Mouse (Mus musculus) spleen, postnatal 10 days (tissue): Measurements from ENCODE around the gene Ophn1.

Experiments used
- DNase-seq, 2 experiments: peaks; one replicate each; pipeline ENCODE4 v3.0.0; 2021 to 2022; ENCODE audit warnings: low spot score in 2 of 2

The Ophn1 gene

DNA sequence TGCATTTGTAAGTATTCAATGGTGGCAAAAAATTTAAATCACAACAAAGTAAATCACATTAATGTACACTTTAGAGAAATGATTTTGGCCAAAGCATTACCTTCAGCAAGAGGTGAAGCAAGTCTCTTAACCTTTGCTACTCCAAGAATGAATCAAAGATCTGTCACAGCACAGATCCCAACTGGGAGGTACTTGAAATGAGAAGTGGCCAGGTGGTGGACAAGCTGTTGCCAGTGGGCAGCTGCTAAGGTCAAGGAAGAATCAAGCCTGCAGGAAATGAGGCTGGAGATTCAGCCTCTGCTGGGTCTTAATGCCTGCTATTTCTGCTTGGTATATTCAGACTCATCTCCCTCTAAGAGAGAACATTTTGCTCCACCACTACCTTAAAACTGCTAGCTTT, 87.0 kb downstream of the Ophn1 start:
- no peak for DNase-seq

DNA sequence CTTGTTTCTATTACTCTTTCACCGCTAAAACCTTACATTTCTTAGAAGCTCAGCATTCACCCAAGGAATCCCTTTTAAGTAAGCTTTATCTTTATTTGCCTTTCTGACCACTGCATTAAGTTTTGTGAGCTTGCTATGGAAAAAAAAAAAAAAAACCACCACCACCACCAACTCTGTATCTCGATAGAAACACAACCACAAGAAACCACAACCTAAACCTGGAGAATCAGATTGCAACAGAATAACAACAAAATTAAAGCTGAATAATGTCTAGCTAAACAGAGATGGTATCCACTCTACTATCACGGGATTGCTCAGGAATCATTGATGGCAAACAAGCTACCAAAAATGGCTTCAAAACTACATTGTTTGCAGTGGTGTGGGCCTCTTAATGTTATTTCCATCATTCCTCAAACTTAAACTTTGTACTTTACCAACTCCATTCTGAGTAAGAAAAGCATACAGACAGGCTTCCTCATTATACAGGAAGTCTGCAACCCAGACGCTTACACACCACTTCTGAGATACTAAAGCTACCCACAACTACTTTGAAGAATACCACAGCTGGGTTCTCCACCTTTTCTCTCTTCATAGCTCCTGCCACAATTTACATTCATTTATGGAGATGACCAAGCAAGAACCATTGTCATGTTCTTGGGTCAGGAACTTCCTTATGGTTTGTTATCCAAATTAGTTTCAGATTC, 116.4 kb downstream of the Ophn1 start:
- DNase-seq, result no peak

DNA sequence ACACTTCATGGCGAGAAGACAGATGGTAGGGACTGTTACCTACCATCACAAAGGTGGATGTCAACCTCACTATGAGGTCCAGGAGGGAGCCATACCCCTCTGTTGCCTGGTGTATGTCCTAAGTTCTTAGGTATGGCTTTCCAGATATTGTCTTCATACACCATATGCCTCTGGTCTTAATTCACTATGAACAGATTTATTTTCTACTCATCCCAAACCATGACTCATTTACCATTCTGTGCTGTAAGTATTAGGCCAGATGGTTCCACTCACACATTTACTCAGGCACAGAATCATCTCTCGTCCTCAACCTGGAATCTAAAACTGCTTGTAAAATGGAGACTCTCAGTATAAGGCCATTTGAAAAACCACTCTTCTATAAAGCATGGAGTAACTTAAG, 135.7 kb downstream of the Ophn1 start:
- no peak for DNase-seq

DNA sequence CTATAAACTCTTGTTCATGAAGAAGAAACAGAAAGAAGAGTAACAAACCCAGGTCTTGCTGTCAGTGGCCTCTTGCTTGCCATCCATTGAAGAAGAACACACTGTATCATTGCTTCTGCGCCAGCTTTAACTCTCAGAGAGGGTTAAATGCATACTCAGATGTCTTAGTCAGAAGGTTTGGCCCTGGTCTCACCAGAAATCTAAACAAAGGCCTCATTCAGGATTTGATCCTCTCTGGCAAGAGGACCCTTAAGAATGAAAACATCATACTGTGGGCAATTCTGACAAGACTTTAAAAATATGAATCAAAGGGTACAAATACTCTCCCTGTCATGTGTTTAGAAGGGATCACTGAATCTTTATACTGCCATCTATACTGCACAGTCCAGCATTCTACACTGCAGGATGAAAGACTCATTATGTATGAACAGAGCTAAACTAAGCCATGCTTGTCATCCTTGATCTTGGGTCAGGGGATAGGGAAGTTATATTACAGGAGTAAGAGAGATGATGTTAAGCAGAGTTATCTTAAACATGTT, 139.5 kb downstream of the Ophn1 start:
- DNase-seq, result no peak

DNA sequence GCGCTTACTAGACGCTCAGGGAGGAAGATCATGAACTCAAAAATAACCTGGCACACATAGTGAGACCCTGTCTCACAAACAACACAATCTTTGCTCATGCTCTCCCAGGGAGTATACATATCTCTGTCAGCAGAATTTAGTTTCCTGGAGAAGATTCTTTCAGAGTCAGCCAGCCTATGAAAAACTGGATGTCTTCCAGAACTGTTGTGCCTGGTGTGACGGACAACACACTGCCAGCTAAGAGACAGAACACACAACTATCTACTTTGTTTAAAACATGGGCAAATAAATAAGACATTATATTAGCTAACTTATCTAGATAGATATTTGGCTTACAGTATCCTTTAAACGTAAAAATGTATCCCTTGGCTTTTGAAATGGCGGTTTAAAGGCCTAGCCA, 154.1 kb downstream of the Ophn1 start:
- DNase-seq, result no peak

DNA sequence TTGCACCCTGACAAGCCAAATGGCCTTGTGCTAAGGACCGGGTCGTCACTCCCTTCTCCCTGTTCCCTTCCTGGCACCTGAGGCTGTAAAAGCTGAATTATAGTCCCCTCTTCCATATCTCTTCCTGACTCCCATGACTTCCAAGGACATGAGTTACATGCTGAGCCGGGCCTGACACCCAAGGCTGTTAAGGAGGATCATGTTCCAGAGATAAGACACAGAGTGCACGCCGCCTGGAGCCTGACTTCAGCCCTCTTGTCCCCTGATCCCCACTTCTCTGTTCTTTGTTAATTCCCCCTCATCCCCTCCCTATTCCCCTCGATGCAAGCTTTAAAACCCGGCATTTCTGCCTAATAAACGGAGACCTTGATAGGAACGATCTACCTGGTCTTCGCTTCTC, 167.8 kb downstream of the Ophn1 start:
- no peak for DNase-seq

DNA sequence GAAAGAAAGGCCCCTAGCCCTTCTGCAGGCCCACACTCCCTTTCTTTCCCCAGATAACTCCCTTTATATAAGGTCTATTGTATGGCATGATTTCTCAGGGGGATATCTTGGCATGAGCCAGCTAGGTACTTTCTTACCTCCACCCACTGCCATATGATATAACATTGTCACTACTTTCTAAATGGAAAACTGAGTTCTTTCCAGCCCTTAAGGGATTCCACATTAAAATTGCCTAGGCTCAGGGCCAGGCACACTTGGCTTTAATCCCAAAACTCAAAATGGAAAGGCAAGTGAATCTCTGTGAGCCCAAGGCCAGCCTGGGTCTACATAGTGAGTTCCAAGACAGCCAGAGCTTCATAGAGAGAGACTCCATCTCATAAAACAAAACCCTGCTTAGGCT, 183.1 kb downstream of the Ophn1 start:
- DNase-seq, result no peak

DNA sequence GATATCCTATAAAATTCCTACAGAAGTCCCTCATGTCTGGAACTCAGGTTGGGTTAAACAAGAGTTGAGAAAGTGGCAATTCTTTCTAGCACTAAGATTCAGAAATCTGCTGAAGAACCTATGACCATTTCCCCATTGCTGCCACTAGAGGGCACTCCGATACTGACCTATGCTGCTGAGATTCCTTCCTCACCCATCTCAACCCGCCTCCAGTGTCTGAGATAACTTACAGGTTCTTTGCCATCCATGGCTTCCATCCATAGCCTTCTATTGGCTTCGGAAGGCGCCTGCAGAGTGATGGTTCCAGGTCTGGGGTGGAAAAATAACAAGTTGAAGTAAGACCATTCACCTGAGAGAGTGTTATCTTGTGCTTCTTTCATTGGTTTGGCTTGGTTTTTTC, 189.2 kb downstream of the Ophn1 start:
- peak; percentile 7 to 36 for DNase-seq

DNA sequence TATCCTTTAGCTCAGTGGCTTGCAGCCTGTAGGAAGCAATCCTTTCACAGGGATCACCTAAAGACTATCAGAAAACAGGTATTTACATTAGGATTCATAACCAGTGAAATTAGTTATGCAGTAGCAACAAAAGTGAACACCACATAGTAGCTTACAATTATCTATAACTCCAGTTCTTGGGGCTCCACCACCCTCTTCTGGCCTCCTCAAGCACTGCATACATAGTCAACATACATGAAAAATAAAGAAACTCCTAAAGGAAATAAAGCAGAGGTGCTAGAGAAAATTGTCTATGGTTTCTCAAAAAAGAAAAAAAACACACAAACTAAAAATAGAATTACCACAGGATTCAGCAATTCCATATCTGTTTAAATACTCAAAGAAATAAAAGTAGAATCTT, 208.2 kb downstream of the Ophn1 start:
- DNase-seq, result no peak

DNA sequence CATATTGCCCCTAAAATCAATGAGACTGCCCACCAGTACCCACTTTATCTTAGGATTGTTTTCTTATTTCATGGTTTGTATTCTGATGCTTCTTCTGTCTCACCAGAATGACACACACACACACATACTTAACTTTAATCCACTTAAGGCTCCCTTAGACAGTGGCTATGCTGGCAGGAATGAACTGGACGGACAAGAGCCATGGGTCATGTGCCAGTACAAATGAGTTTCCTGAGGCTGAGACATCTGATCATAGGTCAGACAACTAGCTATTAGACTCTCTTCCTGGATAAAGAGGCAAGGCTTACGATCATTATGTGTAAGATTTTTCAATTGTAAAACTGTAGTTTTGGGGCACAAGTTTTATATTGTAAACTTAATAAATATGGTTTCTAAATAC, 209.5 kb downstream of the Ophn1 start:
- DNase-seq, result no peak

DNA sequence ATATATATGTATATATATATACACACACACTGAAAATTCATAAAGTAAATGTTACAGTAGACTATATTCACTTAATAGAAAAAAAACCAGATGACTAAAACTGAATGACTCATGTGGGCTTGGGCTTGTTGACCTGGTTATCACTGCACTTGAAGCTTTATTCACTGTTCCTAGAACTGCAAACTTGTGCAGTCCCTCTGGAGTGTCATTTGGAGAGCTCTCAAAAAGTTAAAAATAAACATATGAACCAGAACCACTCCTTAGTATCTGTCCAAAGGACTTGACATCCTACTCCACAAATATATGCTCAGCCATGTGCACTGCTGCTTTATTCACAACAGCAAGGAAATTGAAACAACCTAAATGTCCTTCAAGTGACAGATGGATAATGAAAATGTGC, 219.8 kb downstream of the Ophn1 start:
- DNase-seq, result no peak

DNA sequence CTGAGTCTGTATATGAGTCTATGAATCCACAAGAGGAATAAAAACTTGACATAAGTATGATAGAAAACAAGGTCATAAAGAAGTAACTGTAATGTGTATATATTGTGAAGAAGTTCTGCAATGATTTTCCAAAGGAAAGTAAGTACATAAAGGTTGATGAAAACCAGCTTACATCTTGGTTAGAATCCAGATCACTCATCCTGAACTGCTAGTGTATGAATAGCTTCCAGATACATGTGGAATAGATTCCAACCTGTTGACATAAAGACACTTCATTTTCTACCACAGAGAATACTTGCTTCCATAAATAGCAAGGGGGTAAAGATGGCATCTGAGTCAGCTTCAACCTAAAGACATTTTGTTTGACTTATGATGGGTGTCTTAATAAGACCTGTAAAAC, 239.4 kb downstream of the Ophn1 start:
- DNase-seq, result no peak

DNA sequence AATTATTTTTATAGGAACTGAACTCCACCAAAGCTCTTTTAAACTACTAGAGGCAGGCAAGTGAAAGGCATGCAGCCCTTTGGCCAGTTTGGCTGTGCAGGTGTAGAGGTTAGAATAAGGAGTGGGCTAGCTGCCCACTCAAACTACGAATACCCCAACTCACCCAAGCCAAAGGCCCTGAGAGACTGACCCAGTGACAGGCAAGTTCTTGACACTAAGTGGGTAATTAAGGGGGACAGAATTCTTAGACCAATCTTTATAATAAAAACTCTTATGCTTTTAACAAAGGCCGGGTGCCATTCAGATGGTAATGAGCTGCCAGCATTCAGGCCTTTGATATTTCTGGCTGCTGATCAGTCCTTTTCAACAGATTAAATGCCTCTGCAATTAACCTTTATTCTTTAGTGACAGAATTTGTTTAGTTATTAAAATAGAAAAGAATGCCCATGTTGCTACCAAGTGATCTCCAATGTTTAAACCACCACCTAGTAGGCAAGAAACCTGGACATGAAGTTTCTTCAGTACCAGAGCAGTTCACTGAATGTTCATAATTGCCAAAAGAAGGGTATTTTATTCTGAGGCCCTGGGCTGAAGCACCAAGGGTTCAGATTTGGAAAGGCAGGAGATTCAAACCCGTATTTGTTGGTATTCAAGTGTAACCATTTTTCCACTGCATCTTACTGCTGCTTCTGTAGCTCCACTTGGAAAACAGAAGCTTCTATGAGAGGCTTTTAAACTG, 262.0 kb downstream of the Ophn1 start:
- no peak for DNase-seq

DNA sequence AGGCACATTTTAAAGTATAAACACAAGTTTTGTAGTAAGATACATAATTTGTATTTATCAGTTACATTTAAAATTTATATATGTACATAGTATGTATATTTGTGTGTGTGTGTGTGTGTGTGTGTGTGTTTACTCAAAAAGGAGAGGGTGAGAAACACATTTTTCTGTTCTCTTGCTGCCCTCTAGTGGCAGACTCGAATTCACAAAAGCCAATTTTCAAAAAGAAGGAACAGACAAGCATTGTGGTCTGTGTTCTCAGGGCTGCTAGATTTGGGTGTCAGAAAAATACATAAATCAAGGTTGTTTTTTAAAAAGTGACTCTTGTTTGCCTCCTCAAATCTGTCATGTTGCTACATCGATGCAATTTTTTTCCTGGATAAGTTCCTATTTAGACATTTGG, 272.0 kb downstream of the Ophn1 start:
- DNase-seq, result peak in 1 of 2 experiments; percentile 11

DNA sequence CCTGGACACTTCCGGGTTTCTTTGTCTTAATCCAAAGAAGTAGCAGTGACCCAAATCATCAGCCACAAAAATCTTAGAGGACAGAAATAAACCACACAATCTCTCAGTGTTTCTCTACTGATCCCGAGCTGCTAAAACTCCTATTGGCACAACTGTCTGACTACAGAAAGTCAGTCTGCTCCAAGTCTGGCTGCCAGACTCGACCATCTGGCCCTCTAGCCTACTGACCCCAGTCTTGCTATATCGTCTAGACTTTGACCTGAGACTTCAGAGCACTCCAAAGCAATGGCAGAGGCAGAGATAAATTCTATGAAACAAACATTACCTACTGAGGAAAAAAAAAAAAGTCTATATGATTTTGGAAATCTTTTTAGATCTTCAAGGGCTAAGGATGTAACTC, 273.4 kb downstream of the Ophn1 start:
- no peak for DNase-seq

DNA sequence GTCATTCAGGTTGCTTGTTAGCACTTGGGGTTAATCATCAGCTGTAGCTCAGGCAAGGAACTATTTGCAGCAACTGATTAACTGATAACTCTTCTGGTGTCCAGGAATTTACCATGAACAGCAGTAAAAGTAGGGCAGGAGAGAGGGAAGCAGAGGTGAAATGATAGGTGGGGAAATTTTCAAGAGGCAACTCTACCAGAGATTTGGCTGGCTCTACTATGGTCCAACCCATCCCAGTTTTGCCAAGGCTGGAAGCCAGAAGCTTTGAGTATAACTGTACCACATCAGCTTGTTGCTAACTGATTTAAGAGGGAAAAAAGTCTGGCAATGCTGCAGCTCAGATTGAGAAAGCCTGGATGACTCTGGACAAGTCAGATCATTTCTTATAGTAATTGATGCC, 316.6 kb downstream of the Ophn1 start:
- DNase-seq, result no peak

DNA sequence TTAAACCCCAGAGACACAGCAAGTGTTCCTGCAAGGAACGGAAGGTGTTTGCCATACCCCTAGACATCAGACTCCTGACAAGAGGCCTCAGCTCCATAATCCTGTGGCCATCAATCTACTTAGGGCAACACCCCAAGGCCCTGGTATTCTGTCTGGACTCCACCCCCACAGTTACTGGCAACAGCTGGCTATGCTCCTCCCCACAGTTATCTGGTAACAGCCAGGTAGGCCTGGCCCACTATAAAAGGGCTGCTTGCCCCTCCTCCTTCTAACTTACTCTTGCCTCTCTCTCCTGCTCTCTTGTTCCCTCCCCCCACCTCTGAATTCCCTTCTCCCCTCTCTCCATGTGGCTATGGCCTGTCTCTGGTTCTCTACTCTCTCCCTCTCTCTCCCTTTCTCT, 344.4 kb downstream of the Ophn1 start:
- DNase-seq, result no peak

DNA sequence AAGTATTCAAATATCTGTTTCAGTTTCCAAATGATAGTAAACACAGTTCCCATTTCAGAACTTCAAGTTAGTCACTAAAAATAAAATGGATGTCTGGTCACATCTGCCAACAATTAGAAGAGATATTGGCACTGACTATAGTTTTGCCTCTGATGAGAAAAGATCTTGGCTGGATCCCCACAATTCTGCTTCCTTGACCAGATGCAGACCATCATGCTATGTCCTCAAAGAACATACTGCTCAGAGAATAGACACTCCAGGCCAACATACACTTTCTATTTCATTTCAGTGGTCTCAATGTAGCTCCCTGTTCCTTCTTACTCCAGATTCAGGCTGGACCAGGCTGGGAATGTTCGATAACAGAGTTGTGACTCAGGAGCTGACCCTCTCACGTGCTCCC, 375.5 kb downstream of the Ophn1 start:
- DNase-seq, result no peak

DNA sequence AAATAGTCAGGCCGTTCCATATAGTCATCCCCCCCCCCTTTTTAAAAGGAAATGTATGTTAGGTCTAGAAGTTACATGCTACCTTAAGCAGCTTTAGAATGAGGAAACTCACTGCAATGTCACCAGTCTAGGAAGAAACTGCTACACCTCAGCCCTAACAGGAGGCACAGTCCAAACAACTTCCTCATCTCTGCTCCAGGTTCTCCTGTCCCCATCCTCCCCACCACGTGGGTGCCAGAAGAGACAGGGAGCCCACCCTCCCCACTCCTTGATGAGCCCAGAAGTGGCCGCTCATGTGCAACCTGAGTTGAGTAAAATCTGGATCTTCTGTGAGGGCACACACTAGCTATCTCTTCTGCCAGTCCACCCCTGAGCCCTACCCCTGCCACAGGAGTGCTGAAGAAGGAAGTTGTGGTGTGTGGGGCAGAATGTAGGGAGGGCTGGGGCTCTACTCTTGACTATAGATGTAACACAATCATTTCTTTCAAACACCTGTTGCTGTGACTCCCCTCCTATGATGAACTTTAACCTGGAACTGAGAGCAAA, 376.4 kb downstream of the Ophn1 start:
- DNase-seq, result no peak
